Mouse (Mus musculus): ENCODE results near the gene Hist1h3f. TPM values are rescaled to one million over a fixed set of nuclear protein-coding genes. Genes with fewer than 3 reads are reported as not detected.
"Not testable (repeated sequence)": the region's sequence is repeated elsewhere in the genome, so short reads cannot be mapped to it uniquely, and the experiment has no call there.

Gene Hist1h3f
- polyA plus RNA-seq, 1 experiment from 2014 or later = not detected

- 75% methylated on average over 3 of the region's 3 CpGs for WGBS
- Histone ChIP-seq H3K4me2 (peak overlapping the region; percentile 99; the same call in 1 of the 2 replicates), H3K4me3 (replicated peaks) (no peak overlapping the region), H3K27me3 (replicated peaks) (no peaks in the 10 kb centered on the region), H3K9ac (replicated peaks) (no peak overlapping the region), H3K36me3 (no peaks in the 10 kb centered on the region), H3K4me1 (peaks cover 29% of the 10 kb centered on the region), H3K27ac (replicated peaks) (peak overlapping the region; percentile 54; the same call in 1 of the 2 replicates), H3K9me3 (replicated peaks) (no peaks in the 10 kb centered on the region)
- ATAC-seq (ENCODE audit: low FRiP score) = no peak
Observed at GRCm38 (mm10) chr13:23556906-23557305, 13.1 kb downstream of the Hist1h3f start.

GRCm38 (mm10) chr13:23560699-23561098, 16.8 kb downstream of the Hist1h3f start:
- H3K36me3 ChIP-seq; H3K4me3 ChIP-seq (replicated peaks); ATAC-seq (ENCODE audit: low FRiP score); H3K9me3 ChIP-seq (replicated peaks); H3K4me2 ChIP-seq; H3K27me3 ChIP-seq (replicated peaks); H3K27ac ChIP-seq (replicated peaks); H3K9ac ChIP-seq (replicated peaks): not testable (repeated sequence)
- peaks cover 18% of the 10 kb centered on the region for H3K4me1 ChIP-seq
- 32% methylated on average over 2 of the region's 2 CpGs for WGBS

GRCm38 (mm10) chr13:23561531-23561882, 17.7 kb downstream of the Hist1h3f start:
- not testable (repeated sequence) for H3K36me3 ChIP-seq; H3K9me3 ChIP-seq (replicated peaks); H3K27me3 ChIP-seq (replicated peaks); ATAC-seq (ENCODE audit: low FRiP score)
- peaks cover 14% of the 10 kb centered on the region for H3K4me1 ChIP-seq
- H3K4me3 ChIP-seq (replicated peaks) = peak overlapping the region; percentile 49
- peak overlapping the region; percentile 84 for H3K4me2 ChIP-seq
- H3K27ac ChIP-seq (replicated peaks) = peak overlapping the region; percentile 97
- peak overlapping the region; percentile 67; the same call in 1 of the 2 replicates for H3K9ac ChIP-seq (replicated peaks)
- WGBS = 0% methylated on average over 2 of the region's 5 CpGs

DNA sequence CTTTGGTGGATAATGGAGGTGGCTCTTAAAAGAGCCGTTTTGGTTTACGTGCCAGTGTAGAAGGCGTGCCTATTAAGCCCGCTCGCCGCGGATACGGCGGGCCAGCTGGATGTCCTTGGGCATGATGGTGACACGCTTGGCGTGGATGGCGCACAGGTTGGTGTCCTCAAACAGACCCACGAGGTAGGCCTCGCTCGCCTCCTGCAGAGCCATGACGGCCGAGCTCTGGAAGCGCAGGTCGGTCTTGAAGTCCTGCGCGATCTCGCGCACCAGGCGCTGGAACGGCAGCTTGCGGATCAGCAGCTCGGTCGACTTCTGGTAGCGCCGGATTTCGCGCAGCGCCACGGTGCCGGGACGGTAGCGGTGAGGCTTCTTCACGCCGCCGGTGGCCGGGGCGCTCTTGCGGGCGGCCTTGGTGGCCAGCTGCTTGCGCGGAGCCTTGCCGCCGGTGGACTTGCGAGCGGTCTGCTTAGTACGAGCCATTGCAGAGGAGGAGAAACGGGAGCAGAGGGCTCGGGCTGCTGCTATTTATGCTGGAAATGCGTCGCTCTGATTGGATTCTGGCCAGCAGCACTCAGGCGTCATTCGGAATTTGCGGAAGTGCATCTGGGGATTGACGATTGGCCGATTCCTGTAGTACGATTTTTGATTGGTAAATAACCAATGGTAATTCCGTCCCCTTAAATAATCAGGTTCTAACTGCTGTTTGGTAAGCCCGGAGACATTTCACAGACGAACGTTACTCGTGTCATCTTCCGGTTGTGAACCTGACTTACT, 18.2 kb downstream of the Hist1h3f start, which contains the start of gene Hist1h3e:
TSS of gene Hist1h3e (minus strand) at position 487 of the 777 bp plus-strand sequence.
- ATAC-seq (ENCODE audit: low FRiP score) = peak; percentile 95
- H3K9me3 ChIP-seq (replicated peaks); H3K27me3 ChIP-seq (replicated peaks); H3K36me3 ChIP-seq; H3K4me1 ChIP-seq: not testable (repeated sequence)
- 2% methylated on average over 58 of the region's 67 CpGs for WGBS
- Histone ChIP-seq H3K27ac (replicated peaks) (peak within 1 kb of the TSS; percentile 97), H3K4me3 (replicated peaks) (peak within 1 kb of the TSS; percentile 49), H3K9ac (replicated peaks) (peak within 1 kb of the TSS; percentile 67), H3K4me2 (peak within 1 kb of the TSS; percentile 84)

- peaks cover 9% of the 10 kb centered on the region; the same call in 1 of the 2 replicates for H3K4me1 ChIP-seq
- H3K4me3 ChIP-seq (replicated peaks) = peak overlapping the region; percentile 49
- peak overlapping the region; percentile 84 for H3K4me2 ChIP-seq
- H3K36me3 ChIP-seq = no peaks in the 10 kb centered on the region
- H3K9me3 ChIP-seq (replicated peaks) = no peaks in the 10 kb centered on the region
- no peaks in the 10 kb centered on the region for H3K27me3 ChIP-seq (replicated peaks)
- peak overlapping the region; percentile 51 for H3K9ac ChIP-seq (replicated peaks)
- WGBS = 2% methylated on average over 18 of the region's 18 CpGs
- ATAC-seq (ENCODE audit: low FRiP score) = peak; percentile 71
- H3K27ac ChIP-seq (replicated peaks) = peak overlapping the region; percentile 97
Observed at GRCm38 (mm10) chr13:23562699-23563462, 19.0 kb downstream of the Hist1h3f start.

- no peak for ATAC-seq (ENCODE audit: low FRiP score)
- H3K27me3 ChIP-seq (replicated peaks) = no peaks in the 10 kb centered on the region
- H3K4me1 ChIP-seq = peaks cover 10% of the 10 kb centered on the region; the same call in 1 of the 2 replicates
- no peak overlapping the region for H3K9ac ChIP-seq (replicated peaks)
- H3K9me3 ChIP-seq (replicated peaks) = no peaks in the 10 kb centered on the region
- 95% methylated on average over 2 of the region's 2 CpGs for WGBS
- H3K4me2 ChIP-seq = no peak overlapping the region
- no peak overlapping the region for H3K4me3 ChIP-seq (replicated peaks)
- H3K36me3 ChIP-seq = no peaks in the 10 kb centered on the region
- peak overlapping the region; percentile 97 for H3K27ac ChIP-seq (replicated peaks)
Observed at GRCm38 (mm10) chr13:23564482-23564881, 20.6 kb downstream of the Hist1h3f start.

DNA sequence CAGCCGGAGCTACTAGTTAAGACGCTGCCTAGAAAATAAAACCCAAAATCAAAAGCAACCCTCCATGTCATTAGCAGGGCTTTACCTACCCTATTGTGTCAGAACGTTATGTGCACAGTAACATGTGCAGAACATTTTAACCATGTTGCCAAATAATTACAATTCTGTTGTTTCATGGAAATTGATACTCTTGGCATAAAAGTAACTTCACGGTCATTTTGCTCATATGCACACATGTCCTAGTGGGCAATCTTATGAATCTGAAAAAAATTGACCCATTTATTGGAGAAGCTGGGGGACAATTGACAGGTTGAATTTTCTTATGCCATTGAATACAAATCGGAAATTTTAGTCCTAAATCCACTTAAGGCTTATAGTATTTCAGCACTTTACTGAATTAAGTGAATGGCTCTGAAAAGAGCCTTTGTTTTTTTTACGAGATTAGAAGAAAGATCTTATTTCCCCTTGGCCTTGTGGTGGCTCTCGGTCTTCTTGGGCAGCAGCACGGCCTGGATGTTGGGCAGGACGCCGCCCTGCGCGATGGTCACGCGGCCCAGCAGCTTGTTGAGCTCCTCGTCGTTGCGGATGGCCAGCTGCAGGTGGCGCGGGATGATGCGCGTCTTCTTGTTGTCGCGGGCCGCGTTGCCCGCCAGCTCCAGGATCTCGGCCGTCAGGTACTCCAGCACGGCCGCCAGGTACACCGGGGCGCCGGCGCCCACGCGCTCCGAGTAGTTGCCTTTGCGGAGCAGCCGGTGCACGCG, 26.6 kb downstream of the Hist1h3f start:
- Histone ChIP-seq H3K27ac (replicated peaks) (peak overlapping the region; percentile 94), H3K4me3 (replicated peaks) (peak overlapping the region; percentile 44), H3K9ac (replicated peaks) (peak overlapping the region; percentile 44), H3K4me2 (peak overlapping the region; percentile 71), H3K4me1 (peaks cover 29% of the 10 kb centered on the region)
- not testable (repeated sequence) for H3K27me3 ChIP-seq (replicated peaks); H3K36me3 ChIP-seq; H3K9me3 ChIP-seq (replicated peaks)
- under 1% methylated on average over 19 of the region's 41 CpGs for WGBS
- peak; percentile 12 for ATAC-seq (ENCODE audit: low FRiP score)

DNA sequence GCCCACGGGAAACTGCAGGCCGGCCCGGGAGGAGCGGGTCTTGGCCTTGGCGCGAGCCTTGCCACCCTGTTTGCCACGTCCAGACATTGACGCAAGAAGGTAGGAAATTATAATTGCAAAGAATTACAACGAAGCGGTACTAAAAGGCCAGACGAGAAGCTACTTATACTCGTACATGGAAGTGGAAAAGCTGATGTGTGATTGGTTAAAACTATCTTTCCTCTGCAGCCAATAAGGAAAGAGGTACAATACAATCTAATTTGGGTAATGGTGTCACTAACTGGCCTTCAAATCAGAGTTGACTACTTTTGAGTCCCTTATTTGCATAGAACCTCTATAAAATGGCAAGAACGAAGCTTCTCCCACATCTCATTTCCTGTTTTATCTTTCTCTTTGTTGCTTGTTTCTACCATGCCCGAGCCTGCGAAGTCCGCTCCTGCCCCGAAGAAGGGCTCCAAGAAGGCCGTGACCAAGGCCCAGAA, 27.2 kb downstream of the Hist1h3f start, which contains the start of the genes Hist1h2ae and Hist1h2bg:
TSS of gene Hist1h2ae (minus strand) at position 199 of the 482 bp plus-strand sequence.
TSS of gene Hist1h2bg (plus strand) at position 375 of the 482 bp plus-strand sequence.
- H3K27ac ChIP-seq (replicated peaks) = peak within 1 kb of the TSS; percentile 94
- ATAC-seq (ENCODE audit: low FRiP score) = peak; percentile 92

GRCm38 (mm10) chr13:23571504-23572217, 27.8 kb downstream of the Hist1h3f start:
- 0% methylated on average over 15 of the region's 34 CpGs for WGBS
- H3K4me2 ChIP-seq = peak overlapping the region; percentile 71
- not testable (repeated sequence) for H3K27me3 ChIP-seq (replicated peaks); H3K9me3 ChIP-seq (replicated peaks); ATAC-seq (ENCODE audit: low FRiP score); H3K36me3 ChIP-seq
- peaks cover 36% of the 10 kb centered on the region for H3K4me1 ChIP-seq
- H3K4me3 ChIP-seq (replicated peaks) = peak overlapping the region; percentile 44
- peak overlapping the region; percentile 94 for H3K27ac ChIP-seq (replicated peaks)
- peak overlapping the region; percentile 53 for H3K9ac ChIP-seq (replicated peaks)

More for the DNA sequence above, 27.2 kb downstream of the Hist1h3f start, which contains the start of the genes Hist1h2ae and Hist1h2bg:
- Histone ChIP-seq H3K27me3 (replicated peaks) (no peaks in the 10 kb centered on the region), H3K4me1 (peaks cover 30% of the 10 kb centered on the region), H3K9me3 (replicated peaks) (no peaks in the 10 kb centered on the region), H3K36me3 (no peaks in the 10 kb centered on the region), H3K9ac (replicated peaks) (peak within 1 kb of the TSS; percentile 53), H3K4me3 (replicated peaks) (peak within 1 kb of the TSS; percentile 44), H3K4me2 (peak within 1 kb of the TSS; percentile 71)
- under 1% methylated on average over 18 of the region's 18 CpGs for WGBS

DNA sequence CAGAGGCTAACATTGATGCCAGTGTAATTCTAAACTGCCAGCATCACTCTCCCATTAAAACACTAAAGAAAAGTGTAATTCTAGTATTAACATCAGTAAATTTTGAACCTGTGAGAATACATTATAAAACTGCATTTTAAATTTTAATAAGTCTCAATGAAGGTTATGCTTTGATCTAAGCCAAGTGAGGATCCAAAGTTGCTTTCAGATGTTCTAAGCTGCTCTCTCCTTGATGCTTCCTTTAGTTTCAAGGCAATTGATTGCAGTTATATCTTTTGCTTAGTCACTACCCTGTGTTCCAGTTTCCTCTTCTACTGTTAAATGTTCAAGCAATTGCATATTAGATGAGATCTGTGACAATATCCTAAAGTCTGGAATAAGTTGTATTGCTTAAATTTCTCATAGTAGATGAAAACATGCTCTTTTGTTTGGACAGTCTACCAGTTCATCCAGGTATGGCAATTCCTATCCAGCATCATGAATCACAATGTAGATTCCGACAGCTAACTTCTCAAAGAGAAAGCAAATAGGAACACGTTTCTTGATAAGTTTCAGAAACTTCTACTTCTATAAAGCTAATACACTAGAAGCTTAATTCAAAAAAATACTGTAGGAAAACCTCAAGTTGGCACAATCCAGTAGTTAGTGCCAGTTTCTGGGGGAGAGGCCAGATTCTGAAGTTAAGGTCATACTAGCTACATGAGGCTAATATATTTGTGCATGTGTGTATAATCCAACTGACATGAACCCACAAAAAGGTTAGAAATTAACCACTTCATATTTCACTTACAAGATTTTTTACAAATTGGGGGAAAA, 28.6 kb downstream of the Hist1h3f start:
- no peaks in the 10 kb centered on the region for H3K36me3 ChIP-seq
- peak overlapping the region; percentile 53 for H3K9ac ChIP-seq (replicated peaks)
- H3K4me2 ChIP-seq = peak overlapping the region; percentile 71
- H3K27ac ChIP-seq (replicated peaks) = peak overlapping the region; percentile 94
- WGBS = 47% methylated on average over 2 of the region's 2 CpGs
- no peak for ATAC-seq (ENCODE audit: low FRiP score)
- no peaks in the 10 kb centered on the region for H3K9me3 ChIP-seq (replicated peaks)
- H3K27me3 ChIP-seq (replicated peaks) = no peaks in the 10 kb centered on the region
- peak overlapping the region; percentile 44 for H3K4me3 ChIP-seq (replicated peaks)
- peaks cover 40% of the 10 kb centered on the region for H3K4me1 ChIP-seq

Measured in neural tube, embryonic 15.5 days (tissue).